Mouse (Mus musculus): ENCODE measurements around the gene Svep1. TPM values are rescaled to one million over a fixed set of nuclear protein-coding genes. Genes with fewer than 3 reads are reported as not detected.

The Svep1 gene
- total and polyA plus RNA-seq, 2 experiments from 2014 or later, result 0.47 to 3.0 TPM

- no peak overlapping the region for H3K4me3 ChIP-seq (ENCODE audit: low read depth, low read length)
- DNase-seq (no peak), ATAC-seq (no peak)
- TF ChIP-seq CTCF (IDR thresholded peaks at IDR 0.05; ENCODE audit: low read depth), result no peak
- H3K9me3 ChIP-seq (ENCODE audit: low read length), result no peaks in the 10 kb centered on the region
- H3K27me3 ChIP-seq (ENCODE audit: insufficient read depth, low read length), result no peaks in the 10 kb centered on the region
- no peaks in the 10 kb centered on the region for H3K4me1 ChIP-seq (ENCODE audit: insufficient read depth)
- no peak overlapping the region for H3K9ac ChIP-seq
- no peak overlapping the region for H3K27ac ChIP-seq (ENCODE audit: low read depth, low read length)
- no peaks in the 10 kb centered on the region for H3K36me3 ChIP-seq (ENCODE audit: insufficient read depth)
- H3K4me2 ChIP-seq (ENCODE audit: low read depth), result no peak overlapping the region
- WGBS, result 94% methylated on average over 2 of the region's 2 CpGs
Measured at GRCm38 (mm10) chr4:58195936-58196335, 10.7 kb downstream of the Svep1 start.

- Histone ChIP-seq H3K36me3 (ENCODE audit: insufficient read depth) (no peaks in the 10 kb centered on the region), H3K4me1 (ENCODE audit: insufficient read depth) (no peaks in the 10 kb centered on the region), H3K9ac (no peak overlapping the region), H3K4me2 (ENCODE audit: low read depth) (no peak overlapping the region), H3K27ac (ENCODE audit: low read depth, low read length) (no peak overlapping the region), H3K27me3 (ENCODE audit: insufficient read depth, low read length) (no peaks in the 10 kb centered on the region), H3K4me3 (ENCODE audit: low read depth, low read length) (no peak overlapping the region), H3K9me3 (ENCODE audit: low read length) (no peaks in the 10 kb centered on the region)
- ATAC-seq (no peak), DNase-seq (no peak)
- no peak for TF ChIP-seq CTCF (IDR thresholded peaks at IDR 0.05; ENCODE audit: low read depth)
- WGBS, result 85% methylated on average over 5 of the region's 5 CpGs
Measured at GRCm38 (mm10) chr4:58189281-58189680, 17.4 kb downstream of the Svep1 start.

DNA sequence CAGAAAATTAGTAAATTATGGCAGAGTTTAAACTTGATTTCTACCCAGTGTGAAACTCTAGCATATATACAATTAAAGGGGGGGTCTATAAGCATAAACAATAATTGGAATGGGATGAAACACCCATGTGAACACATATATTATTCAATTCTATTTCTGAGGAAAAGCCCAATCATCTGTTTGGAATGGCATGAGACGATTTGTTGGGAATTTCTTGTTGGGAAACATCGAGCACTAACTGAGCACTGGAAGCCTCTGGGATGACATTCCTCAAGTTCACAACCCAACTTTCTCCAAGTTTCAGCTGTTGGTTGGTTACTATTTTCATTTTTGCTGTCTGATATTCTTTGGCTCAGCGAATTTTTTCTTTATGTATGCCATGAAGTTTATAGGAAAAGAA lies 21.3 kb downstream of the Svep1 start:
- no peak overlapping the region for H3K9ac ChIP-seq
- no peak for TF ChIP-seq CTCF (IDR thresholded peaks at IDR 0.05; ENCODE audit: low read depth)
- H3K36me3 ChIP-seq (ENCODE audit: insufficient read depth), result no peaks in the 10 kb centered on the region
- DNase-seq (no peak), ATAC-seq (no peak)
- H3K4me2 ChIP-seq (ENCODE audit: low read depth), result no peak overlapping the region
- no peak overlapping the region for H3K4me3 ChIP-seq (ENCODE audit: low read depth, low read length)
- no peaks in the 10 kb centered on the region for H3K9me3 ChIP-seq (ENCODE audit: low read length)
- no peaks in the 10 kb centered on the region for H3K4me1 ChIP-seq (ENCODE audit: insufficient read depth)
- WGBS, result 82% methylated on average over 3 of the region's 3 CpGs
- no peaks in the 10 kb centered on the region for H3K27me3 ChIP-seq (ENCODE audit: insufficient read depth, low read length)
- H3K27ac ChIP-seq (ENCODE audit: low read depth, low read length), result no peak overlapping the region

DNA sequence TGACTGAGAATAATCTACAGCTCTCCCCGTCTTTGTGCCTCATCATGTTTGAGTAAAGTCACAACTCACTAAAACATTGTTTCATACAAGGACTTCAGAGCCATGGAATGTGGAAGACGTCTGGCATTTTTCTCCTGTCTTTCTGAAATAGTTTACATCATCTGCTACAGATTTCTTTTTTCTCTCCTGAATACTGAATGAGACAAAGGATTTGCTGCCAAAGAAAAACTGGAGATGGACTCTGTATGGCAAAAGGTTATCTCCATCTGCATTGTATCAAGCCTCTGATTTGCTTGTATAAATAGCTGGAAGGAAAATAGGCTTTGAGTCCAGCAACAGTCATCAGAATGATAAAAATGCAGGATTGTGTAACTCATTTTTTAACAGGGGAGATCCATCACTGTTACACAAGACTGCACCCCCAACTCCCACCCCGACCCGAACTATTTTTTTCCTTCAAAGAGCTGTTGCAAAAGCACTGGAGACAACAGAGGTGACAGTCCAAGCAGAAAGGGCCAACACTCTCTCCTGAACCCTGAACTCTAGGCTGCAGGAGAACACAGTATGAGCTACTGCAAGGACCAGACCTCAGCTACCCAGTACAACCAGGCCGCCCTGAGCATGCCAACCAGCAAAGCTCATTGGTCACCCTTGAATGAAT lies 21.8 kb downstream of the Svep1 start:
- 81% methylated on average over 5 of the region's 5 CpGs for WGBS
- Histone ChIP-seq H3K4me2 (ENCODE audit: low read depth) (no peak overlapping the region), H3K9ac (no peak overlapping the region), H3K36me3 (ENCODE audit: insufficient read depth) (no peaks in the 10 kb centered on the region), H3K4me1 (ENCODE audit: insufficient read depth) (no peaks in the 10 kb centered on the region), H3K27ac (ENCODE audit: low read depth, low read length) (no peak overlapping the region), H3K4me3 (ENCODE audit: low read depth, low read length) (no peak overlapping the region), H3K9me3 (ENCODE audit: low read length) (no peaks in the 10 kb centered on the region), H3K27me3 (ENCODE audit: insufficient read depth, low read length) (no peaks in the 10 kb centered on the region)
- no peak for TF ChIP-seq CTCF (IDR thresholded peaks at IDR 0.05; ENCODE audit: low read depth)
- DNase-seq (no peak), ATAC-seq (no peak)

- Histone ChIP-seq H3K4me1 (ENCODE audit: insufficient read depth) (no peaks in the 10 kb centered on the region), H3K36me3 (ENCODE audit: insufficient read depth) (no peaks in the 10 kb centered on the region), H3K4me2 (ENCODE audit: low read depth) (no peak overlapping the region), H3K27ac (ENCODE audit: low read depth, low read length) (no peak overlapping the region), H3K9ac (no peak overlapping the region), H3K4me3 (ENCODE audit: low read depth, low read length) (no peak overlapping the region), H3K27me3 (ENCODE audit: insufficient read depth, low read length) (no peaks in the 10 kb centered on the region), H3K9me3 (ENCODE audit: low read length) (no peaks in the 10 kb centered on the region)
- no peak for DNase-seq
- no peak for ATAC-seq
- WGBS, result 92% methylated on average over 4 of the region's 4 CpGs
- no peak for TF ChIP-seq CTCF (IDR thresholded peaks at IDR 0.05; ENCODE audit: low read depth)
Measured at GRCm38 (mm10) chr4:58183897-58184296, 22.8 kb downstream of the Svep1 start.

DNA sequence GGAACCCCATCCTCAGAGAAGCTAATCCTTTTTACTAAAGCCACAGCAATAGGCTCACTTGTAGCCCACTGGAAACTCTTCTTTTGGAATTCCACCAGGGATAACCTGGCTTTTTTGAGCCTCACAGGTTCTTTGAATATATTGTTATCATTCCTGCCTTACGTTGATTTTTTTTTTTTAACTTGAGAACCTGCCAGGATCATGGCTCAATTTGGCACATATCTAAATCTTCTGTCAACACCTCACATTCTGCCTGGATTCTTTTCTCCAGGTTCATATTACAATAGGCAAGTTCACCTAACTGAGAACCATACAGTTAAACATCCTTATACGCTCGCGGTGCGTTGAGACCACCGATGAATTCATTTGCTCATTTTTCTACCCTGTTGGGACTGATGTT lies 28.2 kb downstream of the Svep1 start:
- Histone ChIP-seq H3K9ac (no peak overlapping the region), H3K4me2 (ENCODE audit: low read depth) (no peak overlapping the region), H3K9me3 (ENCODE audit: low read length) (no peaks in the 10 kb centered on the region), H3K27ac (ENCODE audit: low read depth, low read length) (no peak overlapping the region), H3K36me3 (ENCODE audit: insufficient read depth) (no peaks in the 10 kb centered on the region), H3K4me1 (ENCODE audit: insufficient read depth) (no peaks in the 10 kb centered on the region), H3K27me3 (ENCODE audit: insufficient read depth, low read length) (no peaks in the 10 kb centered on the region), H3K4me3 (ENCODE audit: low read depth, low read length) (no peak overlapping the region)
- DNase-seq (no peak), ATAC-seq (no peak)
- 88% methylated on average over 6 of the region's 6 CpGs for WGBS
- TF ChIP-seq CTCF (IDR thresholded peaks at IDR 0.05; ENCODE audit: low read depth), result no peak

- Histone ChIP-seq H3K27ac (ENCODE audit: low read depth, low read length) (no peak overlapping the region), H3K27me3 (ENCODE audit: insufficient read depth, low read length) (no peaks in the 10 kb centered on the region), H3K4me3 (ENCODE audit: low read depth, low read length) (no peak overlapping the region), H3K4me1 (ENCODE audit: insufficient read depth) (no peaks in the 10 kb centered on the region), H3K4me2 (ENCODE audit: low read depth) (no peak overlapping the region), H3K9ac (no peak overlapping the region), H3K36me3 (ENCODE audit: insufficient read depth) (no peaks in the 10 kb centered on the region), H3K9me3 (ENCODE audit: low read length) (no peaks in the 10 kb centered on the region)
- DNase-seq, result no peak
- no peak for ATAC-seq
- WGBS, result 89% methylated on average over 15 of the region's 15 CpGs
- TF ChIP-seq CTCF (IDR thresholded peaks at IDR 0.05; ENCODE audit: low read depth), result no peak
Measured at GRCm38 (mm10) chr4:58177256-58177655, 29.4 kb downstream of the Svep1 start.
